Mouse (Mus musculus): ENCODE measurements around the gene Tmem38a. TPM values are rescaled to one million over a fixed set of nuclear protein-coding genes. Genes with fewer than 3 reads are reported as not detected.
A peak's percentile ranks its signal among the peaks of the same experiment; 100 is the strongest.

Gene Tmem38a
- polyA plus RNA-seq, 2 experiments, result 41.4 to 44.2 TPM

DNA sequence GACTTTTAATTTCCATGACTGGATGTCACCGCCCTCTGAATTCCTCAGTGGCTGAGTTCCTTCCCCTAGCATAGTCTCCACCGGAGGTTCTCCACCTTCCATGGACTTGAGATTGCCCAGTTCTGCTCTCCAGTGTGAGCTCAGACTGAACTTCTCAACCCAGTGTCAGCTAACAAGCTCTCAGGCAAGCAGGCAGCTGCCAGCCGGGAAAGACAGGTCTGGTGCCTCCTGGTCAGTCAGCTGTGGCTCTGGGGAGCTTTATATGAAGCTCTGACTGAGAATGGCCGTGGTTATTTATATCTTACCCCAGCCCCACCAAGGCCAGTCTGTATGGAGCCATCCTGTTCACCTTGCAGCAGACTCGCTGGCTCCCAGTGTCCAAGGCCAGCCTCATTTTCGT, 12.5 kb downstream of the Tmem38a start:
- H3K9ac ChIP-seq (ENCODE audit: low read depth, low read length, severe bottlenecking), result no peak overlapping the region
- 0 out of 2 replicates have a peak, but pooled peaks have one; percentile 14 for ATAC-seq (ENCODE audit: low FRiP score, low read depth)
- H3K4me1 ChIP-seq (ENCODE audit: control insufficient read depth, insufficient read depth, low read length), result no peaks in the 10 kb centered on the region
- TF ChIP-seq POLR2A (IDR thresholded peaks at IDR 0.05; ENCODE audit: borderline replicate concordance, extremely low read depth, insufficient read depth, insufficient read length), result no peak
- no peak overlapping the region for H3K4me3 ChIP-seq (replicated peaks; ENCODE audit: low read length)
- no peaks in the 10 kb centered on the region for H3K36me3 ChIP-seq (ENCODE audit: control insufficient read depth, insufficient read depth, low read length)
- H3K27ac ChIP-seq (replicated peaks; ENCODE audit: low read depth, low read length), result no peak overlapping the region
- no peak for DNase-seq (ENCODE audit: low spot score)
- 65% methylated on average over 6 of the region's 6 CpGs for WGBS
- no peaks in the 10 kb centered on the region for H3K27me3 ChIP-seq (ENCODE audit: control insufficient read depth, insufficient read depth, low read length)
- no peaks in the 10 kb centered on the region for H3K9me3 ChIP-seq (ENCODE audit: control insufficient read depth, low read length)
- H3K4me2 ChIP-seq (replicated peaks; ENCODE audit: low read depth, low read length, severe bottlenecking), result no peak overlapping the region

DNA sequence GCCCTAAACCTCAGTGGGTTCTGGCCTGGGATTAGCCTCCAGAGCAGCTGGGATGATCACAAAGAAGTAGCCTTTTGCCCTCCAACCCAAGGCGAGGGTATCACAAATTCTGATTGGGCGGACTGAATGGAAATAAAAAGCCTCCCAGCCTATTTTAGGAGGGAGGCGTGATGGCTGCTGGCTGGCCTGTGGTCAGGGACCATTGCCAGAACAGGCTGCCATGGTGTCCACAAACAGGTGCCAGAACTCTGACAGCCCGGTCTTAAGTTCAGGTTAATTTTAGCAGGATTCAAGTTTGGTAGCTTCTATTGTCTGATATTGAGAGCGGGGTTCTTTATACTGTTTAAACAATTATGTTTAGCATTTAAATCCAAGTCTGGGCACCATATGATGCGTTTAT, 16.0 kb downstream of the Tmem38a start:
- Histone ChIP-seq H3K4me1 (ENCODE audit: control insufficient read depth, insufficient read depth, low read length) (no peaks in the 10 kb centered on the region), H3K27me3 (ENCODE audit: control insufficient read depth, insufficient read depth, low read length) (no peaks in the 10 kb centered on the region), H3K9ac (ENCODE audit: low read depth, low read length, severe bottlenecking) (no peak overlapping the region), H3K27ac (replicated peaks; ENCODE audit: low read depth, low read length) (no peak overlapping the region), H3K9me3 (ENCODE audit: control insufficient read depth, low read length) (no peaks in the 10 kb centered on the region), H3K4me2 (replicated peaks; ENCODE audit: low read depth, low read length, severe bottlenecking) (no peak overlapping the region), H3K36me3 (ENCODE audit: control insufficient read depth, insufficient read depth, low read length) (no peaks in the 10 kb centered on the region), H3K4me3 (replicated peaks; ENCODE audit: low read length) (no peak overlapping the region)
- DNase-seq (ENCODE audit: low spot score), result no peak
- TF ChIP-seq POLR2A (IDR thresholded peaks at IDR 0.05; ENCODE audit: borderline replicate concordance, extremely low read depth, insufficient read depth, insufficient read length), result no peak
- ATAC-seq (ENCODE audit: low FRiP score, low read depth), result peak; percentile 49; the same call in 1 of the 2 replicates
- 63% methylated on average over 6 of the region's 6 CpGs for WGBS

DNA sequence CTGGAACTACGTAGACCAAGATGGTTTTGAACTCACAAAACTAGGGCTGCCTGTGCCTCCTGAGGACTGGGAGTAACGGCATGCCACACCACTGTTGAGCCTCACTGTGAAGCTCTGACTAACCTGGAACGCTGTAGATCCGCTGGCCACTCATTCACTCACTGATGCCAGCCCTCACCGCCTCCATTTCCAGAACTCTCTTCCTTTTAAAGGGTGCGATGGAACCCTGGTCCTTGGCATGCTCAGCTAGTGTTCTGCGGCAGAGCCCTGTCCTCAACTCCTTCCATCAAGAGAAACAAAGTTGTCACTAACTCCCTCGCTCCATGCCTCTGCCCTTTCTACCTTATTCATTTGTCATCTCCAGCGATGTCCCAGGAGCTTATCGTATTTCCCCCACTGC, 17.0 kb downstream of the Tmem38a start:
- WGBS, result 89% methylated on average over 10 of the region's 10 CpGs
- TF ChIP-seq POLR2A (IDR thresholded peaks at IDR 0.05; ENCODE audit: borderline replicate concordance, extremely low read depth, insufficient read depth, insufficient read length), result no peak
- H3K36me3 ChIP-seq (ENCODE audit: control insufficient read depth, insufficient read depth, low read length), result no peaks in the 10 kb centered on the region
- H3K4me3 ChIP-seq (replicated peaks; ENCODE audit: low read length), result no peak overlapping the region
- H3K4me1 ChIP-seq (ENCODE audit: control insufficient read depth, insufficient read depth, low read length), result no peaks in the 10 kb centered on the region
- ATAC-seq (ENCODE audit: low FRiP score, low read depth) (no peak), DNase-seq (ENCODE audit: low spot score) (no peak)
- H3K4me2 ChIP-seq (replicated peaks; ENCODE audit: low read depth, low read length, severe bottlenecking), result no peak overlapping the region
- no peak overlapping the region for H3K27ac ChIP-seq (replicated peaks; ENCODE audit: low read depth, low read length)
- H3K9me3 ChIP-seq (ENCODE audit: control insufficient read depth, low read length), result no peaks in the 10 kb centered on the region
- H3K27me3 ChIP-seq (ENCODE audit: control insufficient read depth, insufficient read depth, low read length), result no peaks in the 10 kb centered on the region
- H3K9ac ChIP-seq (ENCODE audit: low read depth, low read length, severe bottlenecking), result no peak overlapping the region

DNA sequence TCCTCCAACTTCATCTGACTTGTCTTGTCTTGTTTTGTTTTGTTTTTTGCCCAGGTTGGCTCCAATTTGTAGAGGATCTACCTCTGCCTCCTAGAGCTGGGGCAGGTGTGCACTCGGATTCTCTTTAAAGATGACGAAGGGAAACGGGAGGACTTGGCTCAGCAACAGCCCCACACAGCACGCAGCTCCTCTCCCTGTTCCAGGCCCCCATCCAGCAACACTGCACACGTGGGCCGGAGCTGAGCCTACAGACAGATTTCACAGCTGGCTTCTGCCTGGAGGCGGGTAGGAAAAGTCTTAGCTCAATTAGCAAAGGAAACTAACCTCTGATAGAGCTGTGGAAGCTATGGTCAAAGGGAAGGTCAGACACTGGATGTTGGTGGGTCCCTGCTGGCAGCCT, 17.4 kb downstream of the Tmem38a start:
- no peak overlapping the region for H3K9ac ChIP-seq (ENCODE audit: low read depth, low read length, severe bottlenecking)
- H3K36me3 ChIP-seq (ENCODE audit: control insufficient read depth, insufficient read depth, low read length), result no peaks in the 10 kb centered on the region
- no peak for TF ChIP-seq POLR2A (IDR thresholded peaks at IDR 0.05; ENCODE audit: borderline replicate concordance, extremely low read depth, insufficient read depth, insufficient read length)
- no peak overlapping the region for H3K4me3 ChIP-seq (replicated peaks; ENCODE audit: low read length)
- H3K9me3 ChIP-seq (ENCODE audit: control insufficient read depth, low read length), result no peaks in the 10 kb centered on the region
- H3K4me1 ChIP-seq (ENCODE audit: control insufficient read depth, insufficient read depth, low read length), result no peaks in the 10 kb centered on the region
- no peak overlapping the region for H3K27ac ChIP-seq (replicated peaks; ENCODE audit: low read depth, low read length)
- DNase-seq (ENCODE audit: low spot score), result no peak
- no peak overlapping the region for H3K4me2 ChIP-seq (replicated peaks; ENCODE audit: low read depth, low read length, severe bottlenecking)
- H3K27me3 ChIP-seq (ENCODE audit: control insufficient read depth, insufficient read depth, low read length), result no peaks in the 10 kb centered on the region
- 57% methylated on average over 7 of the region's 7 CpGs for WGBS
- ATAC-seq (ENCODE audit: low FRiP score, low read depth), result no peak

DNA sequence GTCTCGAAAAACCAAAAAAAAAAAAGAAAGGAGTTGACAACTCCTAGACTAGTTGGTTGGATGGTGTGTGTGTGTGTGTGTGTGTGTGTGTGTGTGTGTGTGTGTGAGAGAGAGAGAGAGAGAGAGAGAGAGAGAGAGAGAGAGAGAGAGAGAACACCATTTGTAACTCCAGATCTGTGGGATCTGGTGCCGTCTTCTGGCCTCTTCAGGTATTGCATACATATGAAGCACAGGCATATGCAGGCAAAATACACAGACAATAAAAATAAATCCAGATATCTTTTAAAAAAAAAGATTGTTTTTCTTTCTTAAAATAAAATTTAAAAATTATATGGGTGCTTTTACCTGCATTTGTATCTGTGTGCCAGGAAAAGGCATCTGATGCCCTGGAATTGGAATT, 18.3 kb downstream of the Tmem38a start:
- no peak overlapping the region for H3K27ac ChIP-seq (replicated peaks; ENCODE audit: low read depth, low read length)
- 52% methylated on average over 2 of the region's 2 CpGs for WGBS
- no peaks in the 10 kb centered on the region for H3K27me3 ChIP-seq (ENCODE audit: control insufficient read depth, insufficient read depth, low read length)
- TF ChIP-seq POLR2A (IDR thresholded peaks at IDR 0.05; ENCODE audit: borderline replicate concordance, extremely low read depth, insufficient read depth, insufficient read length), result no peak
- H3K9ac ChIP-seq (ENCODE audit: low read depth, low read length, severe bottlenecking), result no peak overlapping the region
- no peaks in the 10 kb centered on the region for H3K4me1 ChIP-seq (ENCODE audit: control insufficient read depth, insufficient read depth, low read length)
- DNase-seq (ENCODE audit: low spot score) (no peak), ATAC-seq (ENCODE audit: low FRiP score, low read depth) (no peak)
- H3K36me3 ChIP-seq (ENCODE audit: control insufficient read depth, insufficient read depth, low read length), result no peaks in the 10 kb centered on the region
- H3K4me3 ChIP-seq (replicated peaks; ENCODE audit: low read length), result no peak overlapping the region
- H3K9me3 ChIP-seq (ENCODE audit: control insufficient read depth, low read length), result no peaks in the 10 kb centered on the region
- no peak overlapping the region for H3K4me2 ChIP-seq (replicated peaks; ENCODE audit: low read depth, low read length, severe bottlenecking)

Small RNA genes within 50 kb of the gene (microRNA-seq; reads per million reads assigned to microRNA genes)
- not detected for gene Gm28019

Other genes with a start within 250 kb of the Tmem38a start
- 109 and 114 TPM in 2 replicates for gene Eps15l1, start 150.6 kb upstream of the Tmem38a start, polyA plus RNA-seq (2012; rRNA removed)
- 56.5 and 62.0 TPM in 2 replicates for gene Eps15l1, start 150.6 kb upstream of the Tmem38a start, polyA plus RNA-seq (2014; fragmentation: Nextera tagmentation; extraction: Ambion mirVana)
- 0.47 and 0.62 TPM in 2 replicates for gene Calr3, start 128.2 kb upstream of the Tmem38a start, polyA plus RNA-seq (2012; rRNA removed)
- gene Calr3, start 128.2 kb upstream of the Tmem38a start, polyA plus RNA-seq (2014; fragmentation: Nextera tagmentation; extraction: Ambion mirVana), result 1.4 and 1.7 TPM in 2 replicates
- gene 1700030K09Rik, start 128.2 kb upstream of the Tmem38a start, polyA plus RNA-seq (2012; rRNA removed), result 16.2 and 18.3 TPM in 2 replicates
- 13.2 and 13.5 TPM in 2 replicates for gene 1700030K09Rik, start 128.2 kb upstream of the Tmem38a start, polyA plus RNA-seq (2014; fragmentation: Nextera tagmentation; extraction: Ambion mirVana)
- 110 and 137 TPM in 2 replicates for gene Cherp, start 96.8 kb upstream of the Tmem38a start, polyA plus RNA-seq (2012; rRNA removed)
- 58.9 and 62.7 TPM in 2 replicates for gene Cherp, start 96.8 kb upstream of the Tmem38a start, polyA plus RNA-seq (2014; fragmentation: Nextera tagmentation; extraction: Ambion mirVana)
- 46.5 and 75.0 TPM in 2 replicates for gene Slc35e1, start 79.4 kb upstream of the Tmem38a start, polyA plus RNA-seq (2012; rRNA removed)
- 16.2 and 16.3 TPM in 2 replicates for gene Slc35e1, start 79.4 kb upstream of the Tmem38a start, polyA plus RNA-seq (2014; fragmentation: Nextera tagmentation; extraction: Ambion mirVana)
- 17.0 and 24.6 TPM in 2 replicates for gene Med26, start 23.8 kb upstream of the Tmem38a start, polyA plus RNA-seq (2012; rRNA removed)
- gene Med26, start 23.8 kb upstream of the Tmem38a start, polyA plus RNA-seq (2014; fragmentation: Nextera tagmentation; extraction: Ambion mirVana), result 16.4 and 18.3 TPM in 2 replicates
- gene Smim7, start 967 bp upstream of the Tmem38a start, polyA plus RNA-seq (2012; rRNA removed), result 67.3 and 75.6 TPM in 2 replicates
- 115 and 118 TPM in 2 replicates for gene Smim7, start 967 bp upstream of the Tmem38a start, polyA plus RNA-seq (2014; fragmentation: Nextera tagmentation; extraction: Ambion mirVana)
- 0.15 and 0.26 TPM in 2 replicates for gene Nwd1, start 74.7 kb downstream of the Tmem38a start, polyA plus RNA-seq (2012; rRNA removed)
- 0.21 TPM in 1 of 2 replicates, not detected in the other for gene Nwd1, start 74.7 kb downstream of the Tmem38a start, polyA plus RNA-seq (2014; fragmentation: Nextera tagmentation; extraction: Ambion mirVana)
- gene Sin3b, start 151.2 kb downstream of the Tmem38a start, polyA plus RNA-seq (2012; rRNA removed), result 162 and 180 TPM in 2 replicates
- gene Sin3b, start 151.2 kb downstream of the Tmem38a start, polyA plus RNA-seq (2014; fragmentation: Nextera tagmentation; extraction: Ambion mirVana), result 203 and 211 TPM in 2 replicates
- 2.0 and 3.8 TPM in 2 replicates for gene F2rl3, start 189.8 kb downstream of the Tmem38a start, polyA plus RNA-seq (2012; rRNA removed)
- 0.69 and 1.5 TPM in 2 replicates for gene F2rl3, start 189.8 kb downstream of the Tmem38a start, polyA plus RNA-seq (2014; fragmentation: Nextera tagmentation; extraction: Ambion mirVana)